Mouse (Mus musculus) large intestine, adult 2 months (tissue): ENCODE data around the gene Ahrr. TPM values are rescaled to one million over a fixed set of nuclear protein-coding genes. Genes with fewer than 3 reads are reported as not detected.

Source experiments
- DNase-seq: peaks from one replicate; pipeline ENCODE4 v3.0.0-alpha.2; 2012; ENCODE audit warnings: low read depth, low spot score
- WGBS: fragments of 180-500 bp; shearing (Covaris S2); methylation state at CpG from one replicate; pipeline ENCODE4 v1.1.7; 2018; 5-methylcytosine and 5-hydroxymethylcytosine counted together
- polyA plus RNA-seq: library from polyadenylated mRNA; depleted of rRNA; stranded (reverse); fragments of >200 nt; gene quantifications from 2 replicates; pipeline ENCODE4 v1.2.3, GENCODE M21; 2012; rRNA removed

Ahrr gene
- polyA plus RNA-seq, 1 experiment = 1.2 TPM

DNA sequence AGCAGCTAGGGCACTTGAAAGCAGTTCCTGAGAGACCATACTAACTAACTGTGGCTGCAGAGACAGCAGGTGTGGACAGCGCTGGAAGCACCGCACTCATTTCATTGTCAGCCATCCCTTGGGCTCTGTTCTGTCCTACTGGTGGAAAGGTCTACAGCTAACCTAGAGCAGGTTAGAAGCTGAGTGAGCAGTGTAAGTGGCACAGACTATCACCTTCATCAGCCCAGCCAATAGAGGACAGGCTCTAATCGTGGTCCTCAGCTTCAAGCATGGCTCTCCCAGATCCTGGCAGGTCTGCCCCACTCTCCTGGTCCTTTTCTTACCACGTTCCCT is 46.3 kb downstream of the Ahrr start:
- WGBS = 59% methylated on average over 4 of the region's 4 CpGs
- DNase-seq = no peak

DNA sequence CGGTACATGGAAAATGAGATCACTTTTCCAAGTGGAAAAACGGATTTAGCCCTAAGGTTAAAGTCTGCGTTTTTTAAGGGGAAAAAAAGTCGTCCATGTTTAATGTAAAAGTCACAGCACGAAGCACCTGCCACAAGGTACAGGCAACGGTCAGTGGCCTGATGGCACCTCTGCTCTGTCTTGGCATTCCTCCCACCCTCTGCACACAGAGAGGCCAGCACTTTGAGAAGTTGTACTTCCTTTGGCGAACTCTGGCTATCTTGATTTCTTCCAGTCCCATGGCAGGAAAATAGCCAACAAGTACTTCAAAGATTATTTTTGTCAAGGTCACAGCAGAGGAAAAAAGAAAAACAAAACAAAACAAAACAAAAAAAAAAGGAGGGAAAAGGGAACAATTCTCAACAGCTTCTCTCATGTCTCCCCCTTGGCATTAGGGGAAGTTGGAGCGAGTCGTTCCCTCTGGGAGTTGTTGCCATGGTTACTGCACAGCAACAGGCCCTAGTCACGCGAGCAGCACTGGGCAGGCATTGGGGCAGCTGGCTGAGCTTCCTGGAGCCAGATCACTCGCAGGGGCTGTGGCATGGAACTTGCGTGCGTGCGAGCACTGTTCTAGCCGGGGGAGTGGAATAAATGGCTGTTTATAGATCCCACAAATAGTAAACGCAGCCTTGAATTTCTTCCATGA is 46.8 kb downstream of the Ahrr start:
- DNase-seq = no peak
- WGBS = 24% methylated on average over 17 of the region's 17 CpGs

DNA sequence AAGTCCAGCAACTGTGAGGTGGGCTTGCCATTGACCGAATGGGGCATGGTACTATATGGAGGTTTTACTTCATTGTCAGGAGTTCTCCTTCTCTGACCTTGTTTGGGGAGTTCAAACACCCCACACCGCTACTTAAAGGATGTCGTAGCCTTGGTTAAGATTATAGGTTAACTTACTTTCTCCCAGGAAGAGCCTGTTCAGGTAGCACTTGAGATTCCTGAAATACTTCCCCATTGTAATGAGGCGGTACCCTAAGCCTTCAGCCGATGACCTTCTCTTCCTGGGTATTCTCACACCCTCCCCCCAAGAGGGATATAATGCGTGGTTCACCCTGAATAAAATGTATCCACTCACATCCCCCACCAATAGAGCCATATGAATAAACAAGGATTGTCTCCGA is 54.6 kb downstream of the Ahrr start:
- no peak for DNase-seq
- WGBS = 43% methylated on average over 7 of the region's 7 CpGs

DNA sequence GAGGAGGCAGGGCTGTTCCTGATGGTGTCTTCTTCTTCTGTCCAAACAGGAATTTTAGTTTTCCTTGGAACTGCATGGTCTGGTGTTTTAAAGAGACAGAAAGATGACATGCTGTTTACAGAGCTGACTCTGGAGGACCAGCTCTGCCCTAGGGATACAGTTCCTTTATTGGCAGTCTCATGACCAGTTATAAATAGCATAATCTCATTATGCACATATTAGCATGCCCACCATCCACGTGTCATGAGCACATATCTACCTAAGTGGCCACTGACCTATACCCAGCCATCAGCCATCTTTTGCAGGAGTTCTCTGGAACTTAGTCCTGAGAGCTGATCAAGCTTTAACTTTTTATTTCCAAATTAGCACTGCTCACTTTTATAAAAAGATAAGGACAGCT is 71.5 kb downstream of the Ahrr start:
- no peak for DNase-seq
- WGBS = 38% methylated on average over 1 of the region's 1 CpGs

DNA sequence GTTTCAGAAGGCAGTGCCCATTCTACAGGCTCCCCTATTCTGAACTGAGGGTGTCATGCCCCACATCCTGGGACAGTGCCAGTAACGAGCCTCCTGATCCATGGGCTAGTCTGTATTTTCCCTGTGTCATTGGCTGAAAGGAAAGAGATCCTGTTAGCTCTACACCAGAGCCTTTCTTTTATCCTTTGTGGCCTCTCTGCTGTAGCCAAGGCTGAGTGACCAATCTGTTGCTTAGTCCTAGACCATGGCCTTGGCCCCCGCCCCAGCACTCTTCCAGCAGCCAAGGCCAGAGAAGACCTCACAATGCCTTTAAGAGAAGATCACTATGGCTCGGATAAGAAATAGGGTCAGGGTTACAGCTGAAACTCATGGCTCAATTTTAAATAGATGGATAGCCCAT is 73.7 kb downstream of the Ahrr start:
- no peak for DNase-seq
- WGBS = 75% methylated on average over 3 of the region's 3 CpGs

DNA sequence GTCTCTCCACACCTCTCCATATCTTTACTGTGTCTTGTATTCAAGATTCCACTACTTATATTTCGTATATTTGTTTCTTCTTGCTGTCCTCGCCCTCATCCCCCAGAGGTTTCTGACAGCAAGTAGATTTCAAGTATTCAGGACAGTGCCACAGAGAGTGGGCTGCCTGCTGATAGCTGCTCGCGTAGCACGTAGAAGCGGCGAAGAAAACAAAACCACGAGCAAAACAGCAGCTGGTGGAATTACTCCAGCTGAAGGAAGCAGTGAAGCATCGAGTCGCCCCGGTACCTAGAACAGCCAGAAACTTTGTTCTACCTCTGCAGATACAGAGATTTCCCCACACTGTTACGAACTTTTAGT is 83.2 kb downstream of the Ahrr start:
- 9% methylated on average over 12 of the region's 12 CpGs for WGBS
- DNase-seq = peak; percentile 10

DNA sequence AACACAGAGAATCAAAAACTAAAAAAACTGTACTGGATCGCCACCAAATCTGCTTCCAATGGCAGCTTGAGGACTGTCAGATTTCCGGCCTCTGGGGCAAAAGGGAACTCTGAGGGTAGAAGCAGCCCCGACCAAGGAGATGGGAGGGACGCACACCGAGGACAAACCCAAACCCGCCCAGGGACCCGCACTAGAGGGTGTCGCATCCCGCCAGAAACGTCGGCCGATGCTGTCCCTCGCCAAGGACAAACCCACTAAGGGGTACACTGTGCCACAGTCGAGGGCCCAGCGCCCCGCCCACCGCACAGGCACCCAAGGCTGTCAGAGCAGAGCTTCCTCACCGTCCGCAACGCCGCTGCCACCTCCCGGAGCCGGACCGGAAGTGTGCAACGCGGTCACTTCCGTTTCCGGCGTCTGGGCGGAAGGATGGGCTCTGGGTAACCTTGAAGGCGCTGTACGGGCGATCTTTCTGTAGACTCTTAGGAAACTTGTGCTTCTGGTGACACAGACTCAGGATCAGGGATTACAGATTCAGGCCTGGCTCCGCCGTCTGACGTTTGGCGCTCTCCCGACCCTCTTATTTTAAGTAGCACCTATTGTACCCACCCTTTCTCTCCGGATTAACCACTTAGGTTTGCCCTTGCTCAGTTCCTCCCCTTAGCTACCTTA is 83.7 kb downstream of the Ahrr start, which contains the start of gene Exoc3:
TSS of gene Exoc3 (minus strand) at position 416 of the 669 bp plus-strand sequence.
- DNase-seq = peak; percentile 79
- WGBS = under 1% methylated on average over 39 of the region's 39 CpGs

DNA sequence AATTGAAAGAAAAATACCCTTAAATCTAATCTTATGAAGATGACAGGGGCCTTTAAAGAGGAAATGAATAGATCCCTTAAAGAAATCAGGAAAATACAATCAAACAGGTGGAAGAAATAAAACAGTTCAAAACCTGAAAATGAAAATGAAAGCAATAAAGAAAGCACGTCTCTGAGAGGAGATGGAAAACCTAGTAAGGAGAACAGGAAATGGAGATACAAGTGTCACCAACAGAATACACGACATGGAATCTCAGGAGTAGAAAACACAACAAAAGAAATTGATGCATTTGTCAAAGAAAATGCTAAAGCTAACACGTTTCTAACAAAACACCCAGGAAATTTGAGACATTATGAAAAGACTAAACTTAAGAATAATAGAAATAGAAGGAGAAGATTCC is 95.7 kb downstream of the Ahrr start:
- no peak for DNase-seq
- WGBS = 49% methylated on average over 3 of the region's 3 CpGs

DNA sequence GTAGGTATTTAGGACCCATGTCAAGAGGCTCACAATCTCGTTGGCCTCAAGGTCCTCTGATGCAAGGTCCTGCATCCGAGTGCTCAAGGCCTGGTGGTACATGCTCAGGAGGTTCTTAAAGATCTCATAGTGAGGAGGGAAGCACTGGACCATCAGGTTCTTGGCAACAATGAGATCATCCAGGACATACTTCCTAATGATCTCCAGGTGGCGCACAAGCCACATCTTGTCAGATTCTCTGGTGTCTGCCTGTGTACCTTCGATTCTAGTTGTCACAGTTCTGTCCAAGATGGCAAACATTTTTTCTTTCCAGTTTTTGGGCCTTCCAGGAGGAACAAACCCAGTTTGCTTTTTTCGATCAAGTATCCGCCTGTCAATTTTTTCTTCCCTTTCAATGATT is 99.5 kb downstream of the Ahrr start:
- 84% methylated on average over 6 of the region's 6 CpGs for WGBS
- DNase-seq = no peak

DNA sequence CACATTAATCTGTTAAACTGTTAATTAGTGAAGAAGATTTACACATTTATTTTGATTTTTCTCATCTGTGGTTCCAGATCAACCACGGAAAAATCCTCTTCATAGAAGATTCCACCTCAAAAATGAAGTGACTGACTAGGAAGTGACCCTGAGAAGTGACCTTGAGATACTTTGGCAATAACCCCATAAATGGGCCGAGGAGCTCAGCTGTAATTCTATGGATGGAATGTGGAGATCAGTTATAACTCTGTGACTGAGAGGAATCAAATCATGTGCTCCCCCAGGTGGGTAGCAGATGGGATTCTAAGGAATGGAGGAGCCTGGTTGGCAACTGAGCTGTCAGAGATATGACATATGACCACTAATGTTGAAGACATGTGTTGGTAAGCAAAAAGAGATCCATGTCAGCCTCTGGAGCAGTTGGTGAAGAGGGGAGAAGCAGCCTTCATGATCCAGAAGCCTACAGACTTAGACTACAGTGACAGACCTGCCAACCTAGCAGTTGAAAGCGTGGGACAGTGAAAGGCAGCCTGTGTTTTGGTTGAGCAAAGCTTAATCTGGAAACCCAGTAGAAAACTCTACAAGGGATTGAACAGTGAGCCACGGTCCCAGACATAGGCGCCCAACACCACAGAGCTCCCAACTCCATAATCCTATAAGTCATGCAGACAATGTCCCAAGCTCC is 109.0 kb downstream of the Ahrr start:
- DNase-seq = no peak
- 82% methylated on average over 5 of the region's 5 CpGs for whole genome bisulfite sequencing

DNA sequence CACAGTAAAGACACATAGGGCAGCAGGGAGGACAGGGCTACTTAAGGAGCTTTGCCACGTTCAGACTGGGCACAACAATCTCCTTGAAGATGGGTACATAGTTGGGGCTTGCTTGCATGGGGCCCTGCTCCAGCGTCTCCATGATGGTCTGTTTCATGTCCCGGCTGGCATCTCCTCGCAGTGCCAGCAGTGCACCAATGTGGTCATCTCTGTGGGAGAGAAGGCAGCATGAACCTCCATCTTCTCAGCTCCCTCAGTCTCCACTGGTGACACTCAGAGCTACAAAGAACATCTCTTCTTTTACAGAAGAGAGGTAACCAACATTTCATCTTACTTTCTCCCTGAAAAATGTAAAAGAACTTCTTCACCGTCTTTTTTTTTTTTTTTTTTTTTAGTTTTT is 120.1 kb downstream of the Ahrr start:
- DNase-seq = no peak
- WGBS = 93% methylated on average over 5 of the region's 5 CpGs

DNA sequence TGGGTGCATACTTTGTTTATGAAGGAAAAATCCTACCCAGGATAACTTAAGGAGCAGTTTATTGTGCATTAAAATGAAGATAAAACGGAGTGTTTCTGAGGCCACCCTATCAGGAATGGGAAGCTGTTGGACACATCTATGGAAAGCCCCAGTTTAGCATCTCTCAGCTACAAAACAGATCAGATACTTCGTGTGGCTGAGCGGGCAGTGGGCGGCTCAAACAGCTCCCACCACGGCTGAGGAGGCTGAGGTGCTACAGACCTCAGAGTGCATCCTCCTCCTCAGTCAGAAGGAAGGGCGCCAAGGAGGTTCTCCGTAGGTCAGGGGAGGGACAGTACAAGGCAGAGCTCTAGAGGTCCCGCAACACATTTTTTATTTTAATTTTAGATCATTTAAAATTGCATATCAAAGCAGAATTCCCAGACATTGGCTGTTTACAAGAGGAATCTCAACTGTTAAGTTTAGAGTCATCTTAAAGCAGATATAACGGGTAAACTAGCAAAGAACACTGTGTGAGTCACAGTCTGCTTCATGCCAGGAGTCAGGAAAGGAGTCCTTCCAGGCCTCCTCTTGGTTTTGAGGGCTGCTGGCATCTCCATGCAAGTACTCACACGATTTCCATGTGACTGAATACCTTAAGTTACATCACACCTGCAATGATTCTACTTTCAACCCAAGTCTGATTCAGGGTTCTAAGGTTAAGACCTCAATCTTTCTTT is 122.5 kb downstream of the Ahrr start:
- no peak for DNase-seq

DNA sequence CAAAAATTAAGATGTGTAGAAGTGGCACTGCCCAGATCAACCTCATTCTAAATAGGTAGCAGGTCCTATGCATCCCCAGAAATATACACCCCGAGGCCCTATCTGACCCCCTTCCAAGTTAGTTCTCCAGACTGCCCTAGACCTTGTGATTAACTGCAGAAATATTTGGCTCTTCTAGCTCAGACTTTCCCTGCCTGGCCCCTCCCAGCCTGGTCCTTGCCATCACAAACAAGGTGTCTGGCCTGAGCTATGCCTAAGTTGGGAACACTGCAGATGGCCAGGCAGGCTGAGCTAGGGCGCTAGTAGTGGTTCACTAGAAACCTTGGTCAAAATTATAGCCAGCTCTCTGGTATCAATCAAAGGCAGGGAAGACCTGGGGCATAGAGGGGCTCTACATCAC is 124.6 kb downstream of the Ahrr start:
- WGBS = 70% methylated on average over 2 of the region's 2 CpGs
- no peak for DNase-seq

More for the DNA sequence above, 122.5 kb downstream of the Ahrr start:
- WGBS = 87% methylated on average over 10 of the region's 10 CpGs

DNA sequence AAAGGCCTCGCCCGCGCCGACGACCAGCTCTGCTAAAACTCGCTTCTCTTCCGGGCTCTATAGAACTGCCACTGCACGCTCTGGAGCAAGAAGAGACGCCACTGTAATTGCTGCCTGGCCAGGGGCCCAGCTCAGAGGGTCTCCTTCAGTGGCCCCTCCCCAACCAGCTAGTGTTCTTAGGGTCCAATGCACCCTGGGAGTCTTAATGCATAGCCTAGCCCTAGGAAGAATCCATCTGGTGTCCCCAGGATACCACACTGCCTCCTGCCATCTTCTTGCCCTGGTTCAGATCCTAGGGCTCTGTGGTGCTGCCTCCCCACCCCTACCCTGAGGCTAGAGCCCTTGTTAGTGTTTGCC is 125.1 kb downstream of the Ahrr start:
- WGBS = 4% methylated on average over 9 of the region's 9 CpGs
- no peak for DNase-seq

DNA sequence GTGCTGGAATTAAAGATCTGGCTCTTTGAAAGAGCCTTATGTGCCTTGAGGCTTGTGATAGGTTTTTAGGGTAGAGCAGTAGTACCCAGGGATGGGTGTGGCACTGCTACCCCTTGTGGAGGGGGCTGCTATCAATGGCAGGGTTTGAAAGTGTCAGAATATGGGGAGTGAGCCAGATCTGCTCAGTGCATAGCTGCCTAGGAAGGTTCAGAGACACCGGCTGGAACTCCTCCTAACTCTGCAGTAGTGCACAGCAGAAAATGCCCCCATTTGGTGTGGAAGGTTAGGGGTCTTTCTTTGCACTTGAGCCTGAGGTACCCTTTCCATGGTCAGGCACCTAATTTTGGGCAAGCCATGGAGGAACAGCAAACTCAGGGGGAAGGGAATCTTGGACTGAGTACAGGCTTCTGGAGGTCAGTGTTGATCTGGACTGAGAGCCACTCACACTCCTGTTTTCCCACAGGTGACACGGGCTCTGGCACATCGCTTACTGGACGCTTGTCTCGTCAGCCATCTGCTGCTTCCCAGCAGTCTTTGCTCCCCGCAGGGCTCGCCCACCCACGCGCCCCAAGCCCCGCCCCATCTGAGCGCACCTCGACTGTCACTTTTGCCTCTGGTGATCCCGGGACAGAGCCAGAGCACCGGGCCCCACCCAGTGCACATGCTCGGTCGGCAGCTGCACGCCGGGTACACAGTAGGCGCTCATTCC is 125.6 kb downstream of the Ahrr start:
- peak; percentile 13 for DNase-seq
- WGBS = 4% methylated on average over 19 of the region's 19 CpGs

Other genes starting within 250 kb of the Ahrr start
- gene Cep72, start 230.0 kb downstream of the Ahrr start, polyA plus RNA-seq = 2.8 and 2.9 TPM in 2 replicates
- 17.0 and 89.2 TPM in 2 replicates for gene Slc9a3, start 170.9 kb downstream of the Ahrr start, polyA plus RNA-seq
- gene Exoc3, start 83.6 kb downstream of the Ahrr start, polyA plus RNA-seq = 37.5 and 40.4 TPM in 2 replicates
- gene Pdcd6, start 25.2 kb upstream of the Ahrr start, polyA plus RNA-seq = 212 and 237 TPM in 2 replicates
- 152 and 235 TPM in 2 replicates for gene Sdha, start 57.9 kb upstream of the Ahrr start, polyA plus RNA-seq
- gene Ccdc127, start 58.0 kb upstream of the Ahrr start, polyA plus RNA-seq = 2.1 and 2.8 TPM in 2 replicates
- 0.22 and 0.37 TPM in 2 replicates for gene Lrrc14b, start 71.7 kb upstream of the Ahrr start, polyA plus RNA-seq
- 0.15 and 0.29 TPM in 2 replicates for gene Zfp72, start 98.5 kb upstream of the Ahrr start, polyA plus RNA-seq
- 47.0 and 49.5 TPM in 2 replicates for gene Ftl1-ps1, start 107.4 kb upstream of the Ahrr start, polyA plus RNA-seq
- gene Zfp825, start 201.7 kb upstream of the Ahrr start, polyA plus RNA-seq = 1.6 and 1.9 TPM in 2 replicates